Mouse (Mus musculus) heart, adult 2 months (tissue): Measurements from ENCODE around the gene Tkt. TPM values are rescaled to one million over a fixed set of nuclear protein-coding genes. Genes with fewer than 3 reads are reported as not detected.

ENCODE experiments used
- DNase-seq, 2 experiments: peaks; one replicate each; pipeline ENCODE4 v3.0.0; 2021
- H3K27ac ChIP-seq: fragments of 200-600 bp; 2 replicates; pipeline ENCODE4 v1.8.1; 2022
- H3K27me3 ChIP-seq: fragments of 200-500 bp; 2 replicates; pipeline ENCODE4 v1.6.1; 2012; ENCODE audit warnings: mild to moderate bottlenecking, low read length, inconsistent platforms, mixed read lengths; ENCODE audit not compliant: control insufficient read depth, insufficient read depth
- H3K36me3 ChIP-seq: fragments of 200-500 bp; 2 replicates; pipeline ENCODE4 v1.6.1; 2012; ENCODE audit warnings: low read length, inconsistent platforms; ENCODE audit not compliant: control insufficient read depth, insufficient read depth
- H3K4me1 ChIP-seq: fragments of 200-500 bp; 2 replicates; pipeline ENCODE4 v1.6.1; 2011; ENCODE audit warnings: low read length; ENCODE audit not compliant: control insufficient read depth, insufficient read depth
- H3K4me3 ChIP-seq: fragments of 200-600 bp; 2 replicates; pipeline ENCODE4 v1.8.1; 2022
- H3K79me2 ChIP-seq: fragments of 200-500 bp; replicated peaks from 2 replicates; pipeline ENCODE4 v1.6.1; 2012; ENCODE audit warnings: mild to moderate bottlenecking, inconsistent platforms, low read length, moderate library complexity, mixed read lengths; ENCODE audit not compliant: control insufficient read depth, insufficient read depth
- H3K9ac ChIP-seq: fragments of 200-500 bp; 2 replicates; pipeline ENCODE4 v1.6.1; 2012; ENCODE audit warnings: low read depth, mild to moderate bottlenecking, control low read depth, inconsistent platforms, low read length, mixed read lengths
- CTCF ChIP-seq: fragments of 200-600 bp; IDR thresholded peaks from 2 replicates; pipeline ENCODE4 v1.8.1; 2022; ENCODE audit warnings: antibody characterized with exemption, mild to moderate bottlenecking, moderate library complexity
- EP300 ChIP-seq: fragments of 200-500 bp; IDR thresholded peaks from 2 replicates; pipeline ENCODE4 v1.6.1; 2011; ENCODE audit warnings: low read depth, low read length, control low read depth; ENCODE audit not compliant: insufficient read depth
- POLR2A ChIP-seq: fragments of 200-500 bp; IDR thresholded peaks from 2 replicates; pipeline ENCODE4 v1.6.1; 2011; ENCODE audit warnings: mild to moderate bottlenecking, low read depth, low read length, control low read depth; ENCODE audit not compliant: insufficient read depth
- WGBS: fragments of 180-500 bp; shearing (Covaris S2); methylation state at CpG from one replicate; pipeline ENCODE4 v1.1.7; 2018; 5-methylcytosine and 5-hydroxymethylcytosine counted together
- intact Hi-C: fragments of 180-260 bp; cut with DNase I; formaldehyde crosslinking; loops from one replicate; pipeline ENCODE4 v1.15.1; 2025
- polyA plus RNA-seq: library from polyadenylated mRNA; depleted of rRNA; stranded (reverse); fragments of >200 nt; gene quantifications from 2 replicates; pipeline ENCODE4 v1.2.3, GENCODE M21; 2012
- total RNA-seq, 2 experiments: library from RNA; stranded (reverse); gene quantifications; 2 replicates each; pipeline ENCODE4 v1.2.3; 2021

Tkt gene
- total and polyA plus RNA-seq, 3 experiments = 30.7 to 119 (median 32.8) TPM

DNA sequence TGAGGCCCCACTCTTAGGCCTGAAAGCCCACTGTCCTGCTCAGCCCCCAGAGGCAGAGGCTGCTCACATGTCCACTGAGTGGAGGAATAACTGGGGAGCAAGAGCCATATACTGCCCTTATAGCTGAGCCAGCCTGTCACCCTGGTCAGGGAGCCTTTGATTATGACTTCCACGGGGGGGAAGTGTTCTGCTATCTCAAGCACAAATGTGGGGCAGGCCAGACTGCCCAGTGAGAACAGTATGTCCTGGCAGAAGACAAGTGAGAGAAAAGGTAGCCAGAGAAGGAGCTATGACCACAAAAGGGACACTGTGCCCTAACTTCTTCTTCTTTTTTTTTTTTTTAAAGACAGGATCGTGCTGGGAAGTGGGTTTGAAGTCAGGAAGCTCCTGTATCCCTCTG lies 49.0 kb downstream of the Tkt start:
- H3K4me3 ChIP-seq = no peak overlapping the region
- 36% methylated on average over 2 of the region's 2 CpGs for WGBS
- H3K4me1 ChIP-seq = peaks cover 22% of the 10 kb centered on the region
- H3K36me3 ChIP-seq = no peaks in the 10 kb centered on the region
- TF ChIP-seq POLR2A (no peak), EP300 (peak; percentile 58; the same call in 1 of the 2 replicates)
- DNase-seq = no peak
- no peak overlapping the region for H3K9ac ChIP-seq
- H3K79me2 ChIP-seq = no peaks in the 10 kb centered on the region
- no peaks in the 10 kb centered on the region for H3K27me3 ChIP-seq
- H3K27ac ChIP-seq = no peak overlapping the region
- intact Hi-C loops = no loop called here

DNA sequence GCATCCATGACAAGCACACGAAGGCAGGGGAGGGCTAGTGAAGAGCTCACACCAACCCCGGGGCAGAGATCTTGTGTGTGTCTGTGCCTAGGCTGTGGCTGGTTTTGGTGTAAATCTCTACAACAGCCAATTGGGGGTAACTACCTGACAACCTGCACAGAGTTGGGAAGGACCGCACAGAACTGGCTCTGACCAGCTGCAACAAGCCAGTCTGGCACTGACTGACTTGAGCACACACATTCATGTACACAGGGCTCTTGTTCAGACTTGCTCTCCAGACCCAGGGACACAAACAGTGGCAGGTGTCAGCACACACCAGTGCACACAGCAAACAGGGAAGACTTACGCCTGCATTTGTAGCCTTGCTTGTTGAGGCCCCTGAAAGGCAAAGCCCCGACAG lies 58.7 kb downstream of the Tkt start:
- H3K27me3 ChIP-seq = no peaks in the 10 kb centered on the region
- H3K79me2 ChIP-seq = no peaks in the 10 kb centered on the region
- no peak for TF ChIP-seq CTCF
- TF ChIP-seq EP300 = no peak
- no peak for TF ChIP-seq POLR2A
- H3K9ac ChIP-seq = no peak overlapping the region
- peaks cover 4% of the 10 kb centered on the region; the same call in 1 of the 2 replicates for H3K4me1 ChIP-seq
- intact Hi-C loops = no loop called here
- no peak for DNase-seq
- H3K27ac ChIP-seq = no peak overlapping the region
- WGBS = 94% methylated on average over 5 of the region's 5 CpGs
- H3K4me3 ChIP-seq = no peak overlapping the region
- no peaks in the 10 kb centered on the region for H3K36me3 ChIP-seq

DNA sequence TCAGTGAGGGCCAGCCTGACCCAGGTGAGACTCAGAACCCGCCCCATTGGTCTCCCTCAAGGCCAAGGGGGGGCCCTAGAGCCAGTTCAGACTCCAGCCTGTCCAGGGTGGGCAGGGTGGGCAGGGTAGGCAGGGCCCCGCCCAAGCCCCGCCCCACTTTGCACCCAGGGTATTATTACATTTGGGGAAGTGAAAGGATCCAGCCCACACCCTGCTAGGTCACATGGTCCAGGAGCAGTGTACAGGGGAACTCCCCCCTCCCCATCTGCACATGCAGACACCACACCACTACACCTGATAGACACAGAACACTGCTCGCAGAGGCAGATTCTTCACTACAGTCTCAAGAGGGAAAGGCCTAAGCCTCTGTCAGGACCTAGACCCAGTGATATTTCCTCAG lies 59.5 kb downstream of the Tkt start:
- H3K4me1 ChIP-seq = peaks cover 5% of the 10 kb centered on the region; the same call in 1 of the 2 replicates
- peak in 1 of 2 experiments; percentile 56 for DNase-seq
- no peaks in the 10 kb centered on the region for H3K79me2 ChIP-seq
- no peak overlapping the region for H3K4me3 ChIP-seq
- no peak overlapping the region for H3K27ac ChIP-seq
- WGBS = 73% methylated on average over 4 of the region's 4 CpGs
- no peaks in the 10 kb centered on the region for H3K36me3 ChIP-seq
- TF ChIP-seq POLR2A (no peak), EP300 (no peak), CTCF (no peak)
- H3K9ac ChIP-seq = no peak overlapping the region
- intact Hi-C loops = no loop called here
- H3K27me3 ChIP-seq = no peaks in the 10 kb centered on the region

DNA sequence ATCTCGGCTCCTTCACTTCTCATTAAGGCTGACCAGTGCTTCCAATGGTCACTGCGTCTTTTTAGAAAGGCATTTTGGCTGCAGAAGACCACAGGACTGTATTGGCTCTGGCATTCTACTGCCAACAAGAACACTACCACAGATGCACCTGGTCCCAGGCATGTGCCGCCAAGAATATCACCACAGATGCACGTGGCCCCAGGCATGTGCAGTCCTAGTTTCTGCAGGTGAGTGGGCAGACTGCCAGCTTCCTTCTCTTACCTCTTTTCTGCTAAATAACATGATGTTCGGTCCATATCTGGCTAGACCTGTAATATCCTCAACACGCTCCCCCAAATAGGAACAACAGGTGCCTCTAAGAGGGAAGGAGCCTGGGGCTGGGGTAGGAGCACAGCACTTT lies 60.0 kb downstream of the Tkt start:
- DNase-seq = no peak
- TF ChIP-seq POLR2A = no peak
- TF ChIP-seq EP300 = no peak
- no peak for TF ChIP-seq CTCF
- 87% methylated on average over 6 of the region's 6 CpGs for WGBS
- Histone ChIP-seq H3K4me3 (no peak overlapping the region), H3K36me3 (no peaks in the 10 kb centered on the region), H3K27ac (no peak overlapping the region), H3K9ac (no peak overlapping the region), H3K79me2 (no peaks in the 10 kb centered on the region), H3K27me3 (no peaks in the 10 kb centered on the region), H3K4me1 (peaks cover 5% of the 10 kb centered on the region)
- intact Hi-C loops = no loop called here

DNA sequence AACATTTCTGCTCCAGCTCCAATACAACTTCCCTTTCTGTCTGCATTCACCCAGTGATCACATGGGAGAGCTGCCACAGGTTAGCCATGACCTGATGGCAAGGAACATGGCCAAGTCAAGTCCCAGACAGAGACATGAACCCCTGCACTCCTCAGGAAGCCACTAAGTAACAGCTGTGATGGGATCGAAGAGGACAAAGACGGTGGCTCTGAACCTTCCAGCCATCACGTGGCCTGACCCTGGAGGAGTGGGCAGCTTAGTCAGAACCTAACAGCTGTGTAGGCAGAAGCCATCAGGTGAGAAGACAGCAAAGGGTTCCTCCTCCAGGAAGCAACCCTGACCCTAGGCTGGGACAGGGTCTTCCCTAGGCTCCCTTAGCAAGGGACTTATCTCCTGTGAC lies 61.3 kb downstream of the Tkt start:
- Histone ChIP-seq H3K4me3 (no peak overlapping the region), H3K27ac (no peak overlapping the region), H3K4me1 (peaks cover 5% of the 10 kb centered on the region), H3K27me3 (no peaks in the 10 kb centered on the region), H3K36me3 (no peaks in the 10 kb centered on the region), H3K79me2 (no peaks in the 10 kb centered on the region), H3K9ac (no peak overlapping the region)
- intact Hi-C loops = no loop called here
- WGBS = 90% methylated on average over 3 of the region's 3 CpGs
- no peak for DNase-seq
- TF ChIP-seq EP300 = no peak
- no peak for TF ChIP-seq CTCF
- no peak for TF ChIP-seq POLR2A

DNA sequence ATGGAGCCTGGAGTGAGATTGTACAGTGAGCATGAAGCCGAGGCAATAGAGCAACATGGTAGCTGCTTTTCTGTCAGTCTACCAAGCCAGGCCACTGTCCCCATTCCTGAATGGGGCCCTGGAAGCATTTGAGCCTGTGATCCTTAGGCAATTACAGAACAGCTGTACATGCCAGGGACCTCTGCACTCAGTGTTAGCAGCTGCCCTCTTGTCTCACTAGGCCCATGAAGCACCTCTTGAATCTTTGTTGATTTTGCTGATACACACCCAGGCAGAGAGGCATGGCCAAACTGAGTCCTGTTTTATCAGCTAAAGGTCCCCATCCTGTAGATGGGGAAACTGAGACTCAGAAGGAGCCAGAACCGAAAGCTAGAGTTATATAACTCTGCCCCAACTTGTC lies 62.1 kb downstream of the Tkt start:
- TF ChIP-seq POLR2A (no peak), EP300 (no peak), CTCF (no peak)
- Histone ChIP-seq H3K36me3 (no peaks in the 10 kb centered on the region), H3K79me2 (no peaks in the 10 kb centered on the region), H3K27me3 (no peaks in the 10 kb centered on the region), H3K4me3 (no peak overlapping the region), H3K27ac (no peak overlapping the region), H3K4me1 (peaks cover 5% of the 10 kb centered on the region), H3K9ac (no peak overlapping the region)
- no peak for DNase-seq
- WGBS = 86% methylated on average over 2 of the region's 2 CpGs
- intact Hi-C loops = loop anchor here (5.0 kb wide), 1 partner anchor 42 kb away; the partner anchor contains the start of gene Rft1
